Mouse (Mus musculus): ENCODE data around the gene Rwdd2b.

- TF ChIP-seq CTCF (IDR thresholded peaks at IDR 0.05; ENCODE audit: low read depth, low read length) (no peak), POLR2A (IDR thresholded peaks at IDR 0.05; ENCODE audit: borderline replicate concordance, low read depth, low read length) (no peak)
Measured at GRCm38 (mm10) chr16:87384366-87384765, 56.0 kb downstream of the Rwdd2b start.

All from bone marrow macrophage, adult 2 months (primary cell).